Mouse (Mus musculus) lung, embryonic 14.5 days (tissue): ENCODE measurements around the gene Cd6. TPM values are rescaled to one million over a fixed set of nuclear protein-coding genes. Genes with fewer than 3 reads are reported as not detected.

Experiments used
- ATAC-seq: fragments of 200-750 bp; cut with Nextera tagmentation; 2 replicates; pipeline ENCODE4 v1.8.0; 2017; ENCODE audit warnings: mild to moderate bottlenecking, moderate TSS enrichment, moderate library complexity; ENCODE audit not compliant: insufficient read depth
- DNase-seq: peaks from one replicate; pipeline ENCODE4 v3.0.0-alpha.2; 2015
- H3K27ac ChIP-seq: fragments of 300-500 bp; sonication (generic); 2 replicates; pipeline ENCODE4 v1.5.1; 2014; ENCODE audit warnings: low read depth, mild to moderate bottlenecking, moderate library complexity
- H3K27me3 ChIP-seq: fragments of 300-500 bp; sonication (generic); 2 replicates; pipeline ENCODE4 v1.6.1; 2014; ENCODE audit warnings: low read length, control low read depth; ENCODE audit not compliant: insufficient read depth
- H3K36me3 ChIP-seq: fragments of 300-500 bp; sonication (generic); 2 replicates; pipeline ENCODE4 v1.6.1; 2014; ENCODE audit warnings: control low read depth; ENCODE audit not compliant: insufficient read depth
- H3K4me1 ChIP-seq: fragments of 300-500 bp; sonication (generic); 2 replicates; pipeline ENCODE4 v1.6.1; 2014; ENCODE audit warnings: antibody characterized with exemption, control low read depth; ENCODE audit not compliant: insufficient read depth
- H3K4me2 ChIP-seq: fragments of 300-500 bp; sonication (generic); 2 replicates; pipeline ENCODE4 v1.6.1; 2014; ENCODE audit warnings: mild to moderate bottlenecking
- H3K4me3 ChIP-seq: fragments of 300-500 bp; sonication (generic); 2 replicates; pipeline ENCODE4 v1.5.1; 2014; ENCODE audit warnings: low read depth, low read length
- H3K9ac ChIP-seq: fragments of 300-500 bp; sonication (generic); 2 replicates; pipeline ENCODE4 v1.6.1; 2014
- H3K9me3 ChIP-seq: fragments of 300-500 bp; sonication (generic); 2 replicates; pipeline ENCODE4 v1.6.1; 2016; ENCODE audit warnings: low read depth, low read length, control low read depth
- CTCF ChIP-seq: IDR thresholded peaks from 2 replicates; pipeline ENCODE4 v1.5.1; 2016; ENCODE audit warnings: antibody characterized with exemption, low read depth
- WGBS: fragments of 180-500 bp; shearing (Covaris S2); extraction: QIAGEN DNeasy Blood & Tissue Kit; methylation state at CpG from one replicate; pipeline ENCODE4 v1.1.7; 2014; 5-methylcytosine and 5-hydroxymethylcytosine counted together
- polyA plus RNA-seq: library from polyadenylated mRNA; unstranded; fragments of >200 nt; fragmentation: Nextera tagmentation; extraction: Ambion mirVana; gene quantifications from 2 replicates; pipeline ENCODE4 v1.2.1, GENCODE M21; 2014

Gene Cd6
- polyA plus RNA-seq, 1 experiment from 2014 or later = 0.17 TPM

GRCm38 (mm10) chr19:10868623-10869141, 38.8 kb upstream of the Cd6 start:
- Histone ChIP-seq H3K4me3 (peak overlapping the region; percentile 85), H3K9ac (peak overlapping the region; percentile 89), H3K9me3 (no peaks in the 10 kb centered on the region), H3K27ac (0 out of 2 replicates have a peak overlapping the region, but pooled peaks have one; percentile 12), H3K27me3 (no peaks in the 10 kb centered on the region), H3K4me1 (0 out of 2 replicates have a peak, but pooled peaks cover 7% of the 10 kb centered on the region), H3K36me3 (peaks cover 61% of the 10 kb centered on the region), H3K4me2 (peak overlapping the region; percentile 83)
- ATAC-seq = peak; percentile 28
- DNase-seq = peak; percentile 34
- under 1% methylated on average over 17 of the region's 17 CpGs for WGBS
- no peak for TF ChIP-seq CTCF

GRCm38 (mm10) chr19:10867946-10868622, 38.2 kb upstream of the Cd6 start:
- ATAC-seq (no peak), DNase-seq (no peak)
- peak overlapping the region; percentile 85 for H3K4me3 ChIP-seq
- peak overlapping the region; percentile 89 for H3K9ac ChIP-seq
- TF ChIP-seq CTCF = no peak
- no peaks in the 10 kb centered on the region for H3K9me3 ChIP-seq
- WGBS = 22% methylated on average over 5 of the region's 5 CpGs
- H3K4me2 ChIP-seq = peak overlapping the region; percentile 83
- H3K36me3 ChIP-seq = peaks cover 61% of the 10 kb centered on the region
- no peaks in the 10 kb centered on the region for H3K27me3 ChIP-seq
- H3K4me1 ChIP-seq = 0 out of 2 replicates have a peak, but pooled peaks cover 7% of the 10 kb centered on the region
- no peak overlapping the region for H3K27ac ChIP-seq

- WGBS = 91% methylated on average over 13 of the region's 13 CpGs
- no peak for ATAC-seq
- no peak for TF ChIP-seq CTCF
Observed at GRCm38 (mm10) chr19:10866351-10866750, 36.5 kb upstream of the Cd6 start.

GRCm38 (mm10) chr19:10860072-10860497, 30.2 kb upstream of the Cd6 start:
- ATAC-seq (peak; percentile 32; the same call in 1 of the 2 replicates), DNase-seq (peak; percentile 44)
- Histone ChIP-seq H3K27ac (no peak overlapping the region), H3K4me2 (no peak overlapping the region), H3K4me3 (no peak overlapping the region), H3K9me3 (no peaks in the 10 kb centered on the region), H3K4me1 (no peaks in the 10 kb centered on the region), H3K27me3 (no peaks in the 10 kb centered on the region), H3K36me3 (peaks cover 90% of the 10 kb centered on the region), H3K9ac (no peak overlapping the region)
- WGBS = 46% methylated on average over 22 of the region's 22 CpGs
- TF ChIP-seq CTCF = 0 out of 2 replicates have a peak, but pooled peaks have one; percentile 27

More at GRCm38 (mm10) chr19:10866351-10866750, 36.5 kb upstream of the Cd6 start:
- DNase-seq = no peak
- H3K9me3 ChIP-seq = no peaks in the 10 kb centered on the region
- H3K4me3 ChIP-seq = no peak overlapping the region
- H3K9ac ChIP-seq = no peak overlapping the region
- H3K4me2 ChIP-seq = no peak overlapping the region
- 0 out of 2 replicates have a peak, but pooled peaks cover 7% of the 10 kb centered on the region for H3K4me1 ChIP-seq
- no peaks in the 10 kb centered on the region for H3K27me3 ChIP-seq
- H3K36me3 ChIP-seq = peaks cover 61% of the 10 kb centered on the region
- no peak overlapping the region for H3K27ac ChIP-seq

GRCm38 (mm10) chr19:10856520-10856919, 26.7 kb upstream of the Cd6 start:
- DNase-seq (no peak), ATAC-seq (no peak)
- no peak overlapping the region for H3K4me3 ChIP-seq
- H3K4me2 ChIP-seq = no peak overlapping the region
- H3K9ac ChIP-seq = no peak overlapping the region
- TF ChIP-seq CTCF = no peak
- H3K36me3 ChIP-seq = peaks cover 55% of the 10 kb centered on the region
- no peaks in the 10 kb centered on the region for H3K9me3 ChIP-seq
- no peaks in the 10 kb centered on the region for H3K4me1 ChIP-seq
- H3K27ac ChIP-seq = no peak overlapping the region
- WGBS = 35% methylated on average over 2 of the region's 2 CpGs
- H3K27me3 ChIP-seq = no peaks in the 10 kb centered on the region

GRCm38 (mm10) chr19:10855422-10855821, 25.6 kb upstream of the Cd6 start:
- no peak for TF ChIP-seq CTCF
- H3K4me1 ChIP-seq = no peaks in the 10 kb centered on the region
- H3K4me2 ChIP-seq = no peak overlapping the region
- no peak overlapping the region for H3K4me3 ChIP-seq
- H3K27ac ChIP-seq = no peak overlapping the region
- 84% methylated on average over 3 of the region's 3 CpGs for WGBS
- peaks cover 44% of the 10 kb centered on the region for H3K36me3 ChIP-seq
- no peaks in the 10 kb centered on the region for H3K27me3 ChIP-seq
- no peaks in the 10 kb centered on the region for H3K9me3 ChIP-seq
- no peak overlapping the region for H3K9ac ChIP-seq
- ATAC-seq (no peak), DNase-seq (no peak)

GRCm38 (mm10) chr19:10847311-10848087, 17.6 kb upstream of the Cd6 start:
- Histone ChIP-seq H3K9ac (no peak overlapping the region), H3K4me3 (no peak overlapping the region), H3K9me3 (no peaks in the 10 kb centered on the region), H3K4me2 (no peak overlapping the region), H3K36me3 (no peaks in the 10 kb centered on the region), H3K4me1 (no peaks in the 10 kb centered on the region), H3K27ac (no peak overlapping the region), H3K27me3 (no peaks in the 10 kb centered on the region)
- TF ChIP-seq CTCF = no peak
- DNase-seq (peak; percentile 71), ATAC-seq (no peak)
- WGBS = 43% methylated on average over 3 of the region's 3 CpGs
